Mouse (Mus musculus): ENCODE data around the gene Bbs2. TPM values are rescaled to one million over a fixed set of nuclear protein-coding genes. Genes with fewer than 3 reads are reported as not detected.

Gene Bbs2
- total and polyA plus RNA-seq, 3 experiments, result 3.4 to 6.8 TPM; not detected in 1

GRCm38 (mm10) chr8:94057157-94057854 is 41.4 kb downstream of the Bbs2 start (continued):
- peak; percentile 54 to 75 (median 66) for TF ChIP-seq CTCF (IDR thresholded peaks at IDR 0.05 in 2 of 3, conservative IDR thresholded peaks at IDR 0.05 in 1 of 3; ENCODE audit: control insufficient read depth in 1 of 3, insufficient read depth in 1 of 3, low read depth in 2 of 3, low read length in 3 of 3, poor library complexity in 1 of 3, severe bottlenecking in 1 of 3)
- no peak for TF ChIP-seq MXI1 (IDR thresholded peaks at IDR 0.05; ENCODE audit: low read depth, low read length)
- TF ChIP-seq MYB (IDR thresholded peaks at IDR 0.05; ENCODE audit: low read depth, low read length), result no peak
- no peak for TF ChIP-seq RCOR1 (IDR thresholded peaks at IDR 0.05; ENCODE audit: low read depth, low read length)
- no peak for TF ChIP-seq USF2 (IDR thresholded peaks at IDR 0.05; ENCODE audit: borderline replicate concordance in 1 of 2, insufficient read depth in 1 of 2, low read depth in 1 of 2, low read length in 2 of 2)
- no peak for TF ChIP-seq POLR2AphosphoS5 (IDR thresholded peaks at IDR 0.05; ENCODE audit: borderline replicate concordance, low read depth, low read length)
- TF ChIP-seq SMC3 (IDR thresholded peaks at IDR 0.05; ENCODE audit: low read depth, low read length), result peak; percentile 65
- no peak for TF ChIP-seq HCFC1 (IDR thresholded peaks at IDR 0.05; ENCODE audit: low read depth, low read length)
- TF ChIP-seq RAD21 (IDR thresholded peaks at IDR 0.05; ENCODE audit: low read depth, low read length), result peak; percentile 56
- no peak for TF ChIP-seq NELFE (IDR thresholded peaks at IDR 0.05; ENCODE audit: low read depth, low read length)
- TF ChIP-seq ZC3H11A (IDR thresholded peaks at IDR 0.05; ENCODE audit: low read depth, low read length), result 0 out of 2 replicates have a peak, but pooled peaks have one; percentile 19

- no peak for DNase-seq (ENCODE audit: low read depth, low spot score)
- no peaks in the 10 kb centered on the region for H3K4me1 ChIP-seq (ENCODE audit: control insufficient read depth in 1 of 2, insufficient read depth in 2 of 2, low read length in 2 of 2)
- H3K27ac ChIP-seq (ENCODE audit: control insufficient read depth, low read depth, low read length), result no peak overlapping the region
- no peak overlapping the region for H3K4me3 ChIP-seq (ENCODE audit: control insufficient read depth in 1 of 2, insufficient read depth in 1 of 2, low read depth in 2 of 2, low read length in 2 of 2)
- H3K9me3 ChIP-seq (replicated peaks; ENCODE audit: insufficient read depth, low read length), result no peaks in the 10 kb centered on the region
- H3K79me2 ChIP-seq (ENCODE audit: control insufficient read depth, insufficient read depth, low read length, poor library complexity), result no peaks in the 10 kb centered on the region; the same call in 1 of the 2 replicates
- peaks cover 0 to 9% of the 10 kb centered on the region in 2 experiments; a peak in 2 of 4 replicates for H3K36me3 ChIP-seq (ENCODE audit: control insufficient read depth in 1 of 2, insufficient read depth in 2 of 2, low read length in 2 of 2)
- TF ChIP-seq BHLHE40 (IDR thresholded peaks at IDR 0.05; ENCODE audit: borderline replicate concordance, low read depth, low read length) (no peak), TBP (IDR thresholded peaks at IDR 0.05; ENCODE audit: low read depth, low read length) (no peak), USF2 (IDR thresholded peaks at IDR 0.05; ENCODE audit: borderline replicate concordance in 1 of 2, insufficient read depth in 1 of 2, low read depth in 1 of 2, low read length in 2 of 2) (no peak), ZC3H11A (IDR thresholded peaks at IDR 0.05; ENCODE audit: low read depth, low read length) (no peak), SMC3 (IDR thresholded peaks at IDR 0.05; ENCODE audit: low read depth, low read length) (no peak), ETS1 (IDR thresholded peaks at IDR 0.05; ENCODE audit: low read depth, low read length) (no peak), NRF1 (IDR thresholded peaks at IDR 0.05; ENCODE audit: insufficient read depth, low read depth, low read length, poor library complexity, severe bottlenecking) (no peak), UBTF (IDR thresholded peaks at IDR 0.05; ENCODE audit: borderline replicate concordance, insufficient read depth, low read depth, low read length) (no peak), TCF12 (IDR thresholded peaks at IDR 0.05; ENCODE audit: low read depth, low read length) (no peak), TAL1 (IDR thresholded peaks at IDR 0.05; ENCODE audit: low read length) (no peak), MEF2A (IDR thresholded peaks at IDR 0.05; ENCODE audit: extremely low read depth, insufficient replicate concordance, low read depth, low read length, poor library complexity, severe bottlenecking) (no peak)
- no peaks in the 10 kb centered on the region for H3K27me3 ChIP-seq (ENCODE audit: control insufficient read depth in 1 of 2, insufficient read depth in 2 of 2, low read length in 2 of 2)
- no peak overlapping the region for H3K9ac ChIP-seq (ENCODE audit: control insufficient read depth, low read depth, low read length, poor library complexity, severe bottlenecking)
These were observed 46.0 kb downstream of the Bbs2 start for GRCm38 (mm10) chr8:94052696-94053095.
